Mouse (Mus musculus) midbrain, embryonic 12.5 days (tissue): ENCODE data around the gene Abcb8. TPM values are rescaled to one million over a fixed set of nuclear protein-coding genes. Genes with fewer than 3 reads are reported as not detected.
"Not testable (repeated sequence)": the region's sequence is repeated elsewhere in the genome, so short reads cannot be mapped to it uniquely, and the experiment has no call there.

Source experiments
- ATAC-seq: fragments of 200-750 bp; cut with Nextera tagmentation; 2 replicates; pipeline ENCODE4 v1.8.0; 2017; ENCODE audit warnings: low read depth, moderate TSS enrichment, moderate library complexity; ENCODE audit not compliant: low FRiP score
- H3K27ac ChIP-seq: fragments of 300-500 bp; sonication (generic); replicated peaks from 2 replicates; pipeline ENCODE4 v1.5.1; 2016; ENCODE audit warnings: mild to moderate bottlenecking
- H3K27me3 ChIP-seq: fragments of 300-500 bp; sonication (generic); 2 replicates; pipeline ENCODE4 v1.6.1; 2016; ENCODE audit warnings: mild to moderate bottlenecking
- H3K36me3 ChIP-seq: fragments of 300-500 bp; sonication (generic); 2 replicates; pipeline ENCODE4 v1.6.1; 2016
- H3K4me1 ChIP-seq: fragments of 300-500 bp; sonication (generic); 2 replicates; pipeline ENCODE4 v1.6.1; 2016
- H3K4me2 ChIP-seq: fragments of 300-500 bp; sonication (generic); replicated peaks from 2 replicates; pipeline ENCODE4 v1.6.1; 2016; ENCODE audit warnings: mild to moderate bottlenecking, moderate library complexity
- H3K4me3 ChIP-seq: fragments of 300-500 bp; sonication (generic); 2 replicates; pipeline ENCODE4 v1.5.1; 2016; ENCODE audit warnings: mild to moderate bottlenecking
- H3K9ac ChIP-seq: fragments of 300-500 bp; sonication (generic); replicated peaks from 2 replicates; pipeline ENCODE4 v1.6.1; 2016; ENCODE audit warnings: mild to moderate bottlenecking, moderate library complexity
- H3K9me3 ChIP-seq: fragments of 300-500 bp; sonication (generic); 2 replicates; pipeline ENCODE4 v1.6.1; 2016; ENCODE audit warnings: mild to moderate bottlenecking
- WGBS: fragments of 180-500 bp; shearing (Covaris S2); methylation state at CpG from one replicate; pipeline ENCODE4 v1.1.7; 2016; 5-methylcytosine and 5-hydroxymethylcytosine counted together
- polyA plus RNA-seq: library from polyadenylated mRNA; unstranded; fragments of >200 nt; fragmentation: Nextera tagmentation; extraction: Ambion mirVana; gene quantifications from 2 replicates; pipeline ENCODE4 v1.2.1, GENCODE M21; 2016

Abcb8 gene
- polyA plus RNA-seq, 1 experiment from 2014 or later, result 48.0 TPM

DNA sequence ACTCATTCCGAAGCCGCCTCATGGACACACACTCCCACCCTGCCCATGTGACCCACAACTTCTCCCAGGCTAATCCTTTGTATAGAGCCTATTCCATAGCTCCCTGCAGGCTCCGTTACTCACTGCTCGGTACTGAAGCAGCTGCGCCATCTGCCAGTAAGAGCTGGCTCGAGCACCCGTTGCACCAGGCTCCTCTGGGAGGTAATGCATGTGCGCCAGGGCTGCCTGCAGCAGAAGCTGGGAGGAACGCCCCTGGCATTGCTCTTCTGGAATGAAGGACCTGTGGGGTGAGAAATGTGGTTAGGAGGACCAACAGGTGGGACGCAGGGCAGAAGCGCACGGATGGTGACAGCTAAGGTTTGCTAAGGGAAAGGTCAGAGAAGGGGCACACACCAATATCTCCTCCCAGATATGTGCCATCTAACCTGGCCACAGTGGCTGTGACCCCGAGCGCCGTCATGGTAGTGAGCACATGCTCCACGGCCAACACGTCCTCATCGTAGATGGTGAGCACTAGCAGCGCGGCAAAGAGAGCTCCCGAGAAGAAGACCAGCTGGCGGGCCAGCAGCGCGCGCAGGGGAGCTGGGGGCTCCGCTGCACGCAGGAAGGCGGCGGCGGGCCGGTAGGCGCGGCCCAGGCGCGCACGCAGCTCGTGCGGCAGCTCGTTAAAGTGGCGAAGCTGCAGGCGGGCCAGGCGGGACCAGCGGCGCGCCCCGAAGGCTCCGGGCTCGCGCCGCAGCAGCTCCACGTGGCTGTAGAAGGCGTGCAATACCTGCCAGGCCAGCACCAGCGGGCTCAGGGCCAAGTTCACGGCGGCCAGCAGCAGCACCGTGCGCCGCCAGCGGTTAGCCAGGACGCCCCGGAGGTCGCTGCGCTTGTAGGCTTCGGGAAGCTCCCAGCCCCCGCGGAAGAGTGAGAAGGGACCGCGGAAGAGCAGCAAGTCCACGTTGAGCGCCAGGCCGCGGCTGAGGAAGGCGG is 5.9 kb upstream of the Abcb8 start:
- peaks cover 65% of the 10 kb centered on the region for H3K27me3 ChIP-seq
- no peak overlapping the region for H3K27ac ChIP-seq
- peaks cover 28% of the 10 kb centered on the region for H3K4me1 ChIP-seq
- peak overlapping the region; percentile 46 for H3K9ac ChIP-seq
- H3K36me3 ChIP-seq, result no peaks in the 10 kb centered on the region
- H3K9me3 ChIP-seq, result no peaks in the 10 kb centered on the region
- ATAC-seq, result peak; percentile 41
- peak overlapping the region; percentile 47 for H3K4me3 ChIP-seq
- peak overlapping the region; percentile 88 for H3K4me2 ChIP-seq
- under 1% methylated on average over 72 of the region's 73 CpGs for WGBS

DNA sequence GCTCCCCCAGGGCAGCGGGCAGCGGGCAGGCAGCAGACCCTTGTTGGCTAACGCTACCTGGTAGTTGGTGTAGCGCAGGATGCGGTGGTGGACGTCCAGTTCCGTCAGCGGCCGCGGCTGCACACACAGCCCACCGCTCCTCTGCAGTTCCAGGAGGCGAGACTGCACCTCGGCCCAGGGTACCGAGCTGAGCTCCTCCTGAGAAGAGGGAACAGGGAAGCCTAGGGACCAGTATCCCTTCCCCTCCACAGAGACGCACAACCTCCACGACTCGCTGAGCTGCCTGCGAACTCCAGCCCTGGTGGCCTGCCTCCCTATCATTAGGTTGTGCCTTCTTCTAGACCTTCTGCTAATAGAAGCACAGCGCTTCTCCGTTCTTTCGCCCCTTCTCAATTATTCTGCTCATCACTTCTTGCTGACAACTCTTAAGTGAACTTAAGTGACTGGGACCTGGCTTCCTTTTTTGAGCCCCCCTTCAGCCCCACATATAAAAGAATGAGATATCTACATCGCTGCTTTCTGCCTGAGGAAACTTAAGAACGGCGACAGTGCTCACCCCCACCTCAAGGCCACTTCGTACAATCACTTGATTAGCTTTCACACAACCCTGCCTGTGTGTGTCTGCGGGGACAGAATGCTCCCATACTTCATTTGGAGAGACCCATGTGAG is 5.1 kb upstream of the Abcb8 start:
- Histone ChIP-seq H3K4me2 (peak overlapping the region; percentile 88), H3K4me1 (peaks cover 23% of the 10 kb centered on the region), H3K9me3 (no peaks in the 10 kb centered on the region), H3K9ac (peak overlapping the region; percentile 46), H3K36me3 (no peaks in the 10 kb centered on the region), H3K27me3 (peaks cover 65% of the 10 kb centered on the region), H3K4me3 (peak overlapping the region; percentile 47), H3K27ac (no peak overlapping the region)
- 22% methylated on average over 26 of the region's 26 CpGs for WGBS
- ATAC-seq, result no peak

DNA sequence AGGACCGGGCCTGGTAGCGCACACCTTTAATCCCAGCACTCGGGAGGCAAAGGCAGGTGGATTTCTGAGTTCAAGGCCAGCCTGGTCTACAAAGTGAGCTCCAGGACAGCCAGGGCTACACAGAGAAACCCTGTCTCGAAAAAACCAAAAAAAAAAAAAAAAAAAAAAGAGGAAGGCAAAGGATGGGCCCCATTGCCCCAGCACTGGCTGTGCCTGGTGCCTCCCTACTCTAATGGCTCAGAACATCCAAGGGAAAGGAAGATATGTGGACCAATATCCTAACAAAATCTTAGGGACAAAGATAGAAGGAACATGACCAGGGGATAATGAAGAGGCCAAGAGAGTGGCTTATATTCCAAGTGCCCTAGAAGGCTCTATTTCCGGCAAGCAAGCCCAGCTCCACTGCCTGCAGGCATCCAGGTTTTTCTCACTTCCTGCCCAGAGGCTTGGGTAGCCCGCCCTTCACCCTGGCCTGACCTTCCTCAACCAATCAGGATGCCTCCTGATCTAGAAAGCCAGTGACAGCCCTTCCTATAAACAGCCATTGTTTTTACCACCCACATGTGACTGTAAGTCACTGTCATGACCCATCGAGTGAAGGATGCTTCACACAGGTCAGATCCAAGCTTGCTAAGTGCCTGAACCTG is 4.3 kb upstream of the Abcb8 start:
- Histone ChIP-seq H3K27ac (no peak overlapping the region), H3K4me3 (no peak overlapping the region), H3K36me3 (no peaks in the 10 kb centered on the region), H3K9me3 (no peaks in the 10 kb centered on the region), H3K4me2 (no peak overlapping the region), H3K4me1 (peaks cover 22% of the 10 kb centered on the region), H3K27me3 (peaks cover 65% of the 10 kb centered on the region), H3K9ac (no peak overlapping the region; the same call in 1 of the 2 replicates)
- ATAC-seq, result no peak
- 53% methylated on average over 7 of the region's 7 CpGs for whole genome bisulfite sequencing

DNA sequence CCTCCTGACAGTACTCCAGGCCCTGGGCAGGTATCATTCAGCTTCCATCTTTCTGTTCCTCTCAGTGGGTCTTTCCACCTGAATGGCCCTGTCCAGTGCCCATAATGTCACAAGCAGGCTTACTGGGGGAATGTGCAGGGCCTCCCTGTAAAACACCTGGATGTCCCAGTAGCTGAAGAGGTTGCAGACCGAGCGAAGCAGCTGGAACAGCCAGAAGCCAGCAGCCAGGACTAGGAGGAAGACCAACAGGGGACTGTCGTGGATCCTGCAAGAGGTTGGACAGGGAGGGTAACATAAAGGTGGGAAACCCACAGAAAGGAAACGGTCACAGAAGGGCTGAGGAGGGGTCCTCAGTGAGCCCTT is 3.8 kb upstream of the Abcb8 start:
- Histone ChIP-seq H3K9me3 (no peaks in the 10 kb centered on the region), H3K27me3 (peaks cover 63% of the 10 kb centered on the region), H3K4me2 (no peak overlapping the region), H3K27ac (no peak overlapping the region), H3K36me3 (no peaks in the 10 kb centered on the region), H3K9ac (no peak overlapping the region; the same call in 1 of the 2 replicates), H3K4me1 (peaks cover 22% of the 10 kb centered on the region), H3K4me3 (no peak overlapping the region)
- WGBS, result 81% methylated on average over 4 of the region's 4 CpGs
- ATAC-seq, result no peak

DNA sequence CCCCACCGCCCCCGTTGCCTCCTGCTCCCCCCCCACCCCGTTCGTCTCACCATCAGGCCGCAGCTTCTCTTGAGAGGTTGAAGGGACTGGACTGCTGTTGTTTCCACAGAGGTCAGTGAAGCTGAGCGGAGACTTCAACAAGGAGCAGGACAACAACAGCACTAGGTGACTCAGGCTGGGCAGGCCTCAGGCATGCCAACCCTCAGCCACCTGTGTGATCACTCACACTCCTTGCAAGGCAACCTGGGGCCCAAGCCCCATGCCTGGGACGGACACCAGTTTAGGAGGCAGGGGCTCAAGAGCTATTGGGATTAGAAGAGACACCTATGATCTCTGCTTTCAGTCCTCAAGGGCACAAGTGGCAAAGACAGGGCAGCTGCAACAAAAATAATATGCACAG is 1.6 kb upstream of the Abcb8 start, which contains the start of gene Atg9b:
Gene Atg9b (minus strand): TSS at position 280 of the 400 bp plus-strand sequence.
- ATAC-seq, result no peak
- Histone ChIP-seq H3K4me1 (peaks cover 26% of the 10 kb centered on the region), H3K9me3 (no peaks in the 10 kb centered on the region), H3K9ac (no peak within 1 kb of the TSS), H3K4me2 (no peak within 1 kb of the TSS), H3K27ac (no peak within 1 kb of the TSS), H3K4me3 (no peak within 1 kb of the TSS), H3K36me3 (no peaks in the 10 kb centered on the region), H3K27me3 (peaks cover 41% of the 10 kb centered on the region)
- 83% methylated on average over 7 of the region's 7 CpGs for WGBS

DNA sequence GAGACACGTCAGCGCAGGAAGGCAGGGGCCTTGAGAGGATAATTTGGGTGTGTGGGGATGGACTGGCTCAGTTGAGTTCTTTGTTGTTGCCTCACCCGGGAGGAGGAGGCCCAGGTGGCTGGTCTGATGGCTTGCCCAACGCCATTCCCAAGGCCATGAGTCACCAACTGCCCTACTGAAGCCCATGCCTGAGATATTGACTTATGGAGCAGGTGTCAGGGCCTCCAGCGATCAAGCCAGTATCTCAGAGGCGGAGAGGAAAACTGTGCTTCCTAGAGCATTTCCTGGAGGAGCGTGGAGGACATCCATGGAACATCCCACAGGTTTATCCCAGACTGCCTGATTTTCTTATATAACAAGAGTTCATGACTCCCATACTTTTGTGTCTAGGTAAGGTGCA is 739 bp upstream of the Abcb8 start:
- no peaks in the 10 kb centered on the region for H3K9me3 ChIP-seq
- peaks cover 33% of the 10 kb centered on the region for H3K27me3 ChIP-seq
- no peak for ATAC-seq
- no peak overlapping the region for H3K4me2 ChIP-seq
- WGBS, result 83% methylated on average over 7 of the region's 7 CpGs
- H3K27ac ChIP-seq, result no peak overlapping the region
- H3K4me3 ChIP-seq, result no peak overlapping the region
- no peak overlapping the region for H3K9ac ChIP-seq
- no peaks in the 10 kb centered on the region for H3K36me3 ChIP-seq
- H3K4me1 ChIP-seq, result peaks cover 19% of the 10 kb centered on the region

DNA sequence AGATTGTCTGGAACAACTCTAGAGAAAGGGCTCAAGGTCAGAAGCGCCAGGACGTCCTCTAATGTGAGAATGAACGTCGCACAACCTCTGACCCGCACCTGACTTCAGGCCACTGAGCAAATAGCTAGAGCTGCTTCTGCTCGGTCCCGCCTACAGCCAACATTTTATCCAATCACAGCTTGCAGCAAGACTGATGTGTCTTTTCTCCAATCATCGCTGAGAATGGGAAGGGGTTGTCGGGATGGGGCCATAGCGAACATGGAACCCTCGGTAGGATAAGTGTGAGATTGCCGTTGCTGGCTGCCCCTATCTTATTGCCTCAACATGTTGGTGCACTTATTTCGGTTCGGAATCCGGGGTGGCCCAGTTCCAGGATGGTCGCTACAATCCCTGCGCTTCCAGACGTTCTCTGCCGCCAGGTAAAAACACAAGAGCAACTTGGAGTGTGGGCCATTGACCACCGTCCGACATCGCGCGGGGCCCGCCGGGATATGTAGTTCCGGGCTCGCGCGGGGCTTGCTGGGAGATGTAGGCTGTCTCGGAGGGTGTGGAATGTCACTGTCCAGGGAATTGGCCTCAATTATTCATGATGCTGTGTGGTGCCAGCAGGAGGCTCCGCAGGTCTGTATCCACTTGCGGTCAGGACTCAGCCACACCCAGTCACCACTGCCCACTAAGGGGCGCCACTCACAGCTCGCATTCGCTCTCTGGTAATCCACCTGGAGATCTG is 867 bp downstream of the Abcb8 start:
- Histone ChIP-seq H3K27ac (peak overlapping the region; percentile 52), H3K36me3 (no peaks in the 10 kb centered on the region), H3K4me2 (peak overlapping the region; percentile 48), H3K27me3 (peaks cover 17% of the 10 kb centered on the region), H3K4me1 (peaks cover 10% of the 10 kb centered on the region), H3K9ac (peak overlapping the region; percentile 41), H3K9me3 (no peaks in the 10 kb centered on the region), H3K4me3 (peak overlapping the region; percentile 52)
- WGBS, result 1% methylated on average over 36 of the region's 36 CpGs
- ATAC-seq, result peak; percentile 98

DNA sequence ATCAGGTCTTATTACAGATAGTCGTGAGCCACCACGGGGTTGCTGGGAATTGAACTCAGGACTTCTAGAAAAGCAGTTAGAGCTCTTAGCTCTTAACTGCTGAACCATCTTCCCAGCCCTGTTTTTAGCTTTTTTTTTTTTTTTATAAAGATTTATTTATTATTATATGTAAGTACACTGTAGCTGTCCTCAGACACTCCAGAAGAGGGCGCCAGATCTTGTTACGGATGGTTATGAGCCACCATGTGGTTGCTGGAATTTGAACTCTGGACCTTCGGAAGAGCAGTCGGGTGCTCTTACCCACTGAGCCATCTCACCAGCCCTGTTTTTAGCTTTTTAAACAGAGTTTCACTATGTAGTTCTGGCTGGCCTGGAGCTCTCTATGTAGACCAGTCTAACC is 2.8 kb downstream of the Abcb8 start:
- not testable (repeated sequence) for H3K27ac ChIP-seq, H3K27me3 ChIP-seq, H3K4me2 ChIP-seq, H3K4me1 ChIP-seq, H3K4me3 ChIP-seq, H3K9ac ChIP-seq, H3K9me3 ChIP-seq, ATAC-seq
- H3K36me3 ChIP-seq, result peaks cover 13% of the 10 kb centered on the region; the same call in 1 of the 2 replicates
- WGBS, result 85% methylated on average over 6 of the region's 6 CpGs

DNA sequence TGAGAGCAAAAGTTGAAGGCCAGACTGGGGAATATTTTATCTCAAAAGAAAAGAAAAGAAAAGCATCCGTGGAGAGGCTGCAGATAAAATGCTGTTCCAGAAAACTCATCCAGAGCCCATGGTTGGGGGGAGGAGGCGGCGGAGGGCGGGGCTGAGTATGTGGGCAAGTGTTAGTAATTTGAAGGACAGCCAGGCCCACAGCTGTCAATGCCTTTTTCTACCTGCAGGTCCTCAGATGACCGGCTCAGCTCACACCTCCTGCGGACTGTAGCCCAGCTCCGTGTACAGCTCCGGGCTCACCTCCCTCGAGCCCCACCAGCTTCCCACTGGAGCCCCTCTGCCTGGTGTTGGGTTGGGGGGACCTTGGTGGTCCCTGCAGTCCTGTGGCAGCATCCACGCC is 6.2 kb downstream of the Abcb8 start:
- 88% methylated on average over 10 of the region's 10 CpGs for WGBS
- no peak overlapping the region for H3K9ac ChIP-seq

DNA sequence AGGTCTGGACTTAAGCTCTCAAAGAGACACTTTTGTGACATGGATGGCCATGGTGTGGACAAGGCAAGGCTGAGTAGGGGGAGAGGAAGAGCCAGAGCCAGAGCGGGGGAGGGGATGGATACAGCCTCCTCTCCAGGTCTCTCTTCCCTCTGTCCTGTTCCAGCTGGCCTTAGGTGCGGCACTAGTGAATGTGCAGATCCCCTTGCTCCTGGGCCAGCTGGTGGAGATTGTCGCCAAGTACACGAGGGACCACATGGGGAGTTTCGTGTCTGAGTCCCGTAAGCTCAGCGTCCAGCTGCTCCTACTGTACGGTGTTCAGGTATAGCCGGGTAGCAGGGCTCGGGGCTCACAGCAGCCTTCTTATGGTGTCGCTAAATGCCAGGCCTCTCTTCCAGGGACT is 6.9 kb downstream of the Abcb8 start:
- no peaks in the 10 kb centered on the region for H3K4me1 ChIP-seq
- H3K9ac ChIP-seq, result no peak overlapping the region
- H3K36me3 ChIP-seq, result peaks cover 43% of the 10 kb centered on the region
- ATAC-seq, result no peak
- no peak overlapping the region for H3K27ac ChIP-seq
- no peak overlapping the region for H3K4me3 ChIP-seq
- no peaks in the 10 kb centered on the region for H3K27me3 ChIP-seq
- WGBS, result 86% methylated on average over 11 of the region's 11 CpGs
- H3K9me3 ChIP-seq, result no peaks in the 10 kb centered on the region
- no peak overlapping the region for H3K4me2 ChIP-seq

More for the DNA sequence above, 6.2 kb downstream of the Abcb8 start:
- Histone ChIP-seq H3K4me3 (no peak overlapping the region), H3K4me2 (no peak overlapping the region), H3K9me3 (no peaks in the 10 kb centered on the region), H3K36me3 (peaks cover 41% of the 10 kb centered on the region), H3K27me3 (no peaks in the 10 kb centered on the region), H3K27ac (no peak overlapping the region), H3K4me1 (peaks cover 5% of the 10 kb centered on the region; the same call in 1 of the 2 replicates)
- no peak for ATAC-seq

DNA sequence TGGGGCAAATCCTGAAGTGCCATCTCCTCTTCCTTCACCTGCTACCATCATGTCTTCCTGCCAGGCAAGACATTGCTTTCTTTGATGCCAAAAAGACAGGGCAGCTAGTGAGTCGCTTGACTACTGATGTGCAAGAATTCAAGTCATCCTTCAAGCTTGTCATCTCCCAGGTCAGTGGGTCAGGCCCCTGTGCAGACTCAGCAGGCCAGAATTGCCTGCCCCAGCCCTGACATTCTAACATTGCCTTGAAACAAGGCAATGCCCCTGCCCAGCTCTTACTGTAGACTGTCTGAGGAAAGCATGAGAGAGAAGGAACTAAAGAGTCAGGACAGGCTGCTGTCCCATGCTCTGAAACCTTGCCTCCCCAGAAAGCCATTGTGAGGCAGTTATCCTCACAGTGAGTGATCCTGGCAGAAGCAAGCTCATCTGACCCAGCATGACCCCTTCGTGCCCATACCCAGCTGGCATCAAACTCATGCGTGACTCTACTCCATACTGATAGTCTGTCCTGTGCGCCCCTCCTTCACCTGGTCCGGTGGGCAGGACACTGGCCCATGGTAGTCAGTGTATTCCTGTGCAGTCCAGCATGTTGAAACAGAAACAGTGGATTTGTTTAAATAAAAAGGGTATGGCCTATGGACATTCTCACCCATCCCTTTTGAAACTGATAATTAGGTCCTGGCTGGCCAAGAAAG is 7.6 kb downstream of the Abcb8 start:
- H3K9me3 ChIP-seq, result no peaks in the 10 kb centered on the region
- H3K4me3 ChIP-seq, result no peak overlapping the region
- ATAC-seq, result no peak
- no peaks in the 10 kb centered on the region for H3K4me1 ChIP-seq
- H3K4me2 ChIP-seq, result no peak overlapping the region
- no peaks in the 10 kb centered on the region for H3K27me3 ChIP-seq
- no peak overlapping the region for H3K9ac ChIP-seq
- peaks cover 50% of the 10 kb centered on the region for H3K36me3 ChIP-seq
- no peak overlapping the region for H3K27ac ChIP-seq
- WGBS, result 94% methylated on average over 5 of the region's 5 CpGs
